Mouse (Mus musculus): Measurements from ENCODE around the gene Gdf15.

The Gdf15 gene

DNA sequence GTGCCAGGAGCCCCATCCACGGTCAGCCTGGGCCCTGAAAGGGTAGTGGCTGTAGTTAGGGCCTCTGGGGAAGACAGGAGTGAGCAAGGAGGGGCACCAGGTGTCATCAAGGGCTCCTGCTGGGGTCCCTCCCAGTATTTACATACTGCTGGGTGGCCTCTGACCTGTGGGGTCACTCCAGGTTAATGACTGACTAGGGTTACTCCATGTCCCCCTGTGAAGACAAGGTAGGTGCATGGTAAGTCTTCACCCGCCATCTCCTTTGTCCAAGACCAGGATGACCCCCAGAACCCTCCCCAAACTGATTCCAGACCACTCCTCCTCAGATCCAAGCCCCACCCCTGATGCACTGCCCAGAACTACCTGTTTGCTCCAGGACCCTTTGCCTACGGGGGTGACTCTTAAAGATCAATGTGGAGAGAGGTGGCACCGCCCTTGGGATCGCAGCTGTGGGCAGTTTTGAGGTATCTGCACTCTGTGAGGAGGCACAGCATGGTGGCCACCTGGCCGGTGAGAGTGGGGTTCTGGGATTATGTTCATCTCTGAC, at the start of gene Gdf15:
TSS of gene Gdf15 (minus strand) at position 111 of the 547 bp plus-strand sequence.
- 93% methylated on average over 6 of the region's 6 CpGs for WGBS

DNA sequence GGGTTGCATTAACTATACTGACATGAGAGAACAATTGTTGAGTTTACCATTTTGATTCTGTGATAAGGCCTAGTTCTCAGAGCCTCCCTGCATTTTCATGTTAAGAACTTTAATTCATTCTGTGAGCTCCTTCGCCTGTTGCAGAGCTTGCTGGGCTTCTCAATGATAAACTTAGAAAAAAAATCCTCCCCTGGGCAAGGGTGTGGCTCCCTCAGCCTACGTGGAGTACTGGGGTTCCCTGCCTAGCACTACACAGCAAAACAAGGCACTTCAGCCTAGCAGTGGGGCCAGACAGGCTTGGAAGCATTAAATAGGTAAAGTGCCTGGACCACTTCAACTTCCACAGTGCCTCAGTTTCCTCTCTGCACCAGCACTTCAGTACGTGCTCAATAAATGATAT, 49.2 kb upstream of the Gdf15 start:
- 77% methylated on average over 3 of the region's 3 CpGs for WGBS

DNA sequence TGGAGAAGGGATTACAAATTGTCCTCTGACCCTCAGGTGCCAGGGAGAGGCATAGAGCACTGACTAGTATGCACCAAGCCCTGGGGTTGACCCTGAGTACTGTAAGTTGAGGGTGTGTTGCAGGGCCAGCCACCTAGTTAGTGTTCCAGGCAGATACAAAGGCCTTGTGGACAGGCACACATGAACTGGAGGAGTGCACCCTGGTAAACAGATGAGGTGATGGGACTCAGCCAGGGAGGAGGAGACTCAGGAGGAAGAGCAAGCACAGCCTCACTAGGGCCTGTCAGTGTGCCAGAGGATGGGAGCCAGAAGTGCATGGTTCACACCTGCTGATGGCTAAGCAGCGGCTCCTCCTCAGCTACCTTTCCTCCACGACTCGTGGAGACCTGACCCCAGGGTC, 47.8 kb upstream of the Gdf15 start:
- WGBS, result 70% methylated on average over 3 of the region's 3 CpGs

DNA sequence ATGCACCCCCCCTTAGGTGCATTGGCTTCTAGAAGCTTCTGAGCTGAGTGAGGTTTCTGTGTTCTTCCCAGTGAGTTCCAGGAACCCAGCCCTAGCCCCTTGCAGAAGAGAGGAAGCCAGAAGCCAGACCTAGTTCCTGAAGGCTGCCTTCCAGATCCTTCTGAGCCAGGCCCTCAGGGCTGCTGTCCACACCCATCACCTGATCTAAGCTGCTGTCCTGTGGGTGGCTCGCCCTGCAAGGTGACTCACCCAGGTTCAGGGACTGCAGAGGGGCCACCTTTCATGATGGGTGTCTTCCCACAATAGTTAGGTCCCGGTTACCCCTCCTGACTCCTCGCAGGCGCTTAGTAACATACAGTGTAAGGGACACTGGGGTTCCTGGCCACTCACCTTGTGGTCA, 47.1 kb upstream of the Gdf15 start:
- WGBS, result 93% methylated on average over 4 of the region's 4 CpGs

DNA sequence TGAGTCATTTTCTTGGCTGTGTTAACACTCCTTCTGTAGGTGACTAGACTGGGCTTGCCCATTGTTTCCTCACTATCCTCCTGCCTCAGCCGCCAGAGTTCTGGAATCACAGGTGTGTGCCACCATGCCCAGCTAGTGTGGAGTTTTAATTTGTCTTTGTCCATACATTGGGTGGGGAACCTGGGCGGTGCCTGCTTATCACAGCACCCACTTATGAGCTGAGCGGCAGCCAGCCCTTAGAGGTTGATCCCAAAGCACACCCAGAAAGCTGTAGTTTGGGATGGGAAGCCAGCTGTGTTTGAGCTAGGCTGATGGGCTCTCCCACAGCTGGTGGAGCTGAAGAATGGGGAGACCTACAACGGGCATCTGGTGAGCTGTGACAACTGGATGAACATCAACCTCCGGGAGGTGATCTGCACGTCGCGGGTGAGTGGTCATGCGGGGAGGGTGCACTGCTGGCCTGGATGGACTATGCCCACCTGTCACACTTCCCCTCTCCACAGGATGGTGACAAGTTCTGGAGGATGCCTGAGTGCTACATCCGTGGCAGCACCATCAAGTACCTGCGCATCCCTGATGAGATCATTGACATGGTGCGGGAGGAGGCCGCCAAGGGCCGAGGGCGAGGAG, 45.3 kb upstream of the Gdf15 start:
- 94% methylated on average over 15 of the region's 15 CpGs for WGBS

DNA sequence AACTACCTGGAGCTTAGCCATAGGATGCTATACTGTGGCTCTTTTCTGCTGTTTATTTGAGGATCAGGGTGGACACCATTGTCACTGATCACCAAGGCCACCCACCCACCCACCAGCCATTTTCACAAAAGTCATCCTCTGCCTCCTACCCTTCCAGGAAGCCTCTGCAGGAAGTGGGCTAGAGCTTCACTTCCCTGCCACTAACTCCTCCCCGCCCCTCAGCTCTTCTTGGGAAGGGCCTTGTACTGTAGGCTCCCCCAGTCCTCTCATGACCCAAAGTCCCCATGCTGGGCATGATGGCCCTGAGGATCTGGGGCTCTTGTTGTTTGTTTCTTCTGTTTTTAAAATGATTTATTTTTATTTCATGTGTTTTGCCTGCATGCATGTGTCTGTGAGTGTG, 43.1 kb upstream of the Gdf15 start:
- 83% methylated on average over 1 of the region's 1 CpGs for WGBS

DNA sequence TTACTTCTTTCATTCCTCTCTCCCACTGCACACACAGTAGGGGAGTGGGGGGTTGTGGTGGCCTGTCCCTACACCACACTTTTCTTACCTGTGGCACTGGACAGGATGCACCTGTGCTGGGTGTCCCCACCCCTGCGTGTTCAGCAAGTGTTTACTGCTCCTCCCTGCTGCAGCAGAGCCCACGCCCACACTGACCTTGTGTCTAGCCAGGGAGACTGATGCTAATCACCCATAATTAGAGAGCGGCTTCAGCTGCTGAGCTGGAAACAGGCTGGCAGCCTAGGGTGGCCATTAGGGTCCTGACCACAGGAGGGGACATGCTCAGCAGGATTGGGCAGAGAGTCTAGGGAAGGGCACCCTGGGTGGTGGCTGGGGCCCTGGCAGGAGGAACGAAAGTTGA, 42.5 kb upstream of the Gdf15 start:
- WGBS, result 83% methylated on average over 4 of the region's 4 CpGs

DNA sequence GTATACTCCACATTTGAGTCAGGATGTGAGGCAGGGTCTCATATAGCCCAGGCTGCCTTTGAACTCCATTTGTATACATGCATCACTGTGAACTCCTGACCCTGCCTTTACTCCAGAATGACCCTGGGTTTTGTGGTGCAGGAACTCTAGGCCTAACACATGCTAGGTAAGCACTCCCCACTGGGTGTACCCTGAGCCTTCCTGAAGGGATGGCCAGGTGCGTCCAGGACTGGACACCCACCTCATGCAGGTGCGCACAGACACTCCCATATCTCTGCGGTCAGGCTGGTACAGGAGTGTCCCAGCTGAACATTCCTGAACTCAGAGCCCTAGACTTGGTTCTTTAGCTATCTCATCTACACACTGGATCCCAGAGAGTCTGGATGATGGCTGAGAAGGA, 41.9 kb upstream of the Gdf15 start:
- WGBS, result 91% methylated on average over 3 of the region's 3 CpGs

DNA sequence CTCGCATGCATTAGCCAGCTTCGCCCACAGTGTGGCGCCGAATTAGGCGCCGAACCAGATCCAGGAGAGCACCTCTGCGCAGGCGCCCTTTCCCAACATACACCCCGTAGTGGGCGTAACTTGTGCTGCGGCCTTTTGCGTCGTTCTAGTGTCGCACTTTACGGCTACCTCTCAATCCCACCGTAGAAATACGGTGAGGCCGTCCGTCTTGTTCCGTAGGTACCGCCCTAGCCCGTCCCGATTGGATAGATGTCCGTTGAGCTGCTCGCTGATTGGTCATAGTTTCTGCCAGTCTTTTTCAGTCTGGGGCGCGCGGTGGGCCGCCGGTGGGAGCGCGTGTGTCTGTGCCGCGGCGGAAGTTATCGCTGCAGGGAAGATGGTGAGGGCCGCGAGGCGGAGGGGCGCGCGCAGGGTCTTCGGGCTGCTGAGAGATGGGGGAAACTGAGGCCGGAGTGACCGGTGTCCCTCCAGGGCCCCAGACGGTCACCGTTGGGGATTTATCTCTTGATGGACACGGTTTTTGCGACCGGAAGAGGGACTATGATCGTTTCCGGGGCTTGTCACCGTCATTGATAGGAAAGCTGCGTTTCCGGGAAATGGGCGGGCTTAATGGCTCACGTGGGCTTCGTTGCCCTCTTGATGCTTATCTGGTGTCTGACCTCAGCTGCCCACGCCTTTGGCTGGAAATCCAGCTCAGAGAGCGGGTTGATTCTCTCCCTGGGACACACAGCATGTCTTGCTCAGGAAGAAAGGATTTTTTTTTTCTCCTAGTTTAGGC, 41.0 kb upstream of the Gdf15 start, which contains the start of gene Lsm4:
TSS of gene Lsm4 (plus strand) at position 170 of the 778 bp plus-strand sequence.
- under 1% methylated on average over 60 of the region's 60 CpGs for WGBS

DNA sequence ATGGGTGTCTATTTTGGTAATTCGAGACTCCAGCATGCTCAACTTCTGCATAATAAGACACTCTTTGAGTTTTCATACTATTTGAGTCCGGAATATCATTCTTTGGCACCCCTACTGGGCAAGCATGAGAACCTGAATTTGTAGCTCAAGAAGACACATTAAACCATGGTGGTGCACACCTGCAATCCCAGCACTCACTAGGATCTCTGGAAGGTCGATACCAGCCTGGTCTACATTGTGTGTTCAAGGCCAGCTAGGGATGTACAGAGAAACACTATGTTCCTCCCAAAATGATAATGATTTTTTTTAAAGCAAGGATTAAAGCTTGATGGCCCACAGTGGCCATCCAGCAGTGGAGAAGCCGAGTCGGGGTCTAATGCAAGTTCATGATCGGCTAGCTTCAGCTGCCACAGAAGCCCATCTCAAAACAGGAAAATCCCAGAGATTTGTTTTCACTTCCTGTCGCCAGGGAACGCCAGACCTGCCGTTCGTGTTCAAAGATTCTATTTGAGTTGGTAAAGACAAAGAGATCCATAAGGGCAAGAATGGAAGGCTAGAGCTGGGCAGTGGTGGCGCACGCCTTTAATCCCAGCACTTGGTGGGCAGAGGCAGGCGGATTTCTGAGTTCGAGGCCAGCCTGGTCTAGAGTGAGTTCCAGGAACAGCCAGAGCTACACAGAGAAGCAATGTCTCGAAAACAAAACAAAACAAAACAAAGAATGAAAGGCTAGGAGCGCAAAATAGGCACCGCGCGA, 40.2 kb upstream of the Gdf15 start:
- WGBS, result 27% methylated on average over 19 of the region's 19 CpGs

DNA sequence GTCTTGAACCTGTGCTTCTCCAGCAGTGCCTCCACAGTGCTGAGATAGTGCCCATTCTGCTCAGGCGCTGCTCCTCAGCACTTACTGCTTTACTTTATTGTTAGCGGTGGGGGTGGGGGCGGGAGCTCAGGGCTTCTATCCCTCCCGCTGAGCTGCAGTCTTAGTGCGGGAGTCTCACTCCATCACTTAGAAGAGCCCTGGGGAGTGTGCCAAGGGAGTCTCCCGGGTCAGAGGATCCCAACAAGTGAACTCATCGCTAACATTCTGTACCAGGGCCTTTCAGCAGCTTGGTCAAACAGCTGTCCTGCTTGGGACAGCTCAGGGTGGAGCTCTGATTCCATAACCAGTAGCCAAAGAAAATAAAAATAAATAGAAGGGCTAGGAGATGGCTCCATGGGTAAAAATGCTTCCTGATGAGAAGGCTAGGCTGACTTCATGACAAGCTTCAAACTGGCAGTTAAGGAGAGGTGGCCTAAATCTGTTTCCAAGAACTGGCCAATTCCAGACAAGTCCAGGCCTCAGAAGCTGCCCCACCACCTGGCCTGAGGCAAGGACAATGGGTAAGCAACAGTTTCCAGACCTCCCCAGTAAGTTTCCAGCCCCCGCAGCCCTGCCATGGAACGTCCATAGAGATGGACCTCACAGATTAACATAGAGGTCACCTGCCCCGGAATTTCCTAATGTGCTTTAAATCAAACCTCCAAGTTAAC, 39.5 kb upstream of the Gdf15 start:
- 71% methylated on average over 10 of the region's 10 CpGs for WGBS

DNA sequence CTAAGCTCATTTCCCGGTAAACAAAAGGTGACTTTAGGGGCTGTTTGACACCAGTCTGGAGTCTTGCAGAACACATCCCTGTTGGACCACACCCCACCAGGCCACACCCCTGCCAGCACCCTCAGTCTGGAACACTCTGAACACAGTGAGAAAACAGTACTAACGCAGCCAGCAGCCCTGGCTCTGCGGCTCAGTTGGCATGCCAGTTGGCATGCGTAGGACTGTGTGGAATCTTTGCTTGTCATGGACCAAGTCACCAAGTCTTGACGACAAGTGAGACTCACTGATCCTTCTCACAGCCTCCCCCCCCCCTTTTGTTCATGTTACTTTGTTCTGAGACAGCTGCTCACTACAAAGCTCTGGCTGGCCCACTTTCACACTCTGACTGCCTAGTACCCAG, 34.8 kb upstream of the Gdf15 start:
- WGBS, result 33% methylated on average over 5 of the region's 5 CpGs

DNA sequence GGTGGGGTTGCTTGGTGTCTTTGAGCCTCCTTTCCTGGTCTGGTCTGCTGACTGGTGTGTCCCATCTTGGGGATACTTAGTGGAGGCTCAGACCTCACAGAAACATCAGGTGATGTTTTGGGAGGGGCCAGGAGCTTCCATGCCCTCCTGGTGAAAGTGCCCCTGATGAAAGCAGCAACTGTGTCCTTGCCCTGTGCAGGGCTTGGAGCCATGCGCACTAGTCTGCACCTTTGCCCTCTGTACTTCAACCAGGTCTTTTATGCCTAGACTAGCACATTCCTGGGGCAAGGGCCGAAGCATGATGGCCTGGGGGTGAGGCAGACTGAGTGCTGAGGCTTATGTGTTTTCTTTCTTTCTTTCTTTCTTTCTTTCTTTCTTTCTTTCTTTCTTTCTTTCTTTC, 33.3 kb upstream of the Gdf15 start:
- WGBS, result 100% methylated on average over 2 of the region's 2 CpGs

DNA sequence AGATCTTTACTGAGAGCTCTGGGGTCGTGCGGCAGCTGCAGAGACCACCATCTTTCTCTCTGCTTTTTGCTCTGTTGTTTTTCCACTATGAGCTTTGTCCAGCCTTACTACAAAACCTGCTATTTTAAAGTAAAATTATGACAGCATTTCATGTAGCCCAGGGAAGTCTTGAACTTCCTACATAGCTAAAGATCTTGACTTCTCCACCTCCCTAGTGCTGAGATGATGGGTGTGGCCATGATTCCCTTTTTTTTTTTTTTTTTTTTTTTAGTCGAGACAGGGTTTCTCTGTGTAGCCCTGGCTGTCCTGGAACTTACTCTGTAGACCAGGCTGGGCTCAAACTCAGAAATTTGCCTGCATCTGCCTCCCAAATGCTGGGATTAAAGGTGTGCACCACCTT, 32.4 kb upstream of the Gdf15 start:
- 84% methylated on average over 3 of the region's 3 CpGs for WGBS

DNA sequence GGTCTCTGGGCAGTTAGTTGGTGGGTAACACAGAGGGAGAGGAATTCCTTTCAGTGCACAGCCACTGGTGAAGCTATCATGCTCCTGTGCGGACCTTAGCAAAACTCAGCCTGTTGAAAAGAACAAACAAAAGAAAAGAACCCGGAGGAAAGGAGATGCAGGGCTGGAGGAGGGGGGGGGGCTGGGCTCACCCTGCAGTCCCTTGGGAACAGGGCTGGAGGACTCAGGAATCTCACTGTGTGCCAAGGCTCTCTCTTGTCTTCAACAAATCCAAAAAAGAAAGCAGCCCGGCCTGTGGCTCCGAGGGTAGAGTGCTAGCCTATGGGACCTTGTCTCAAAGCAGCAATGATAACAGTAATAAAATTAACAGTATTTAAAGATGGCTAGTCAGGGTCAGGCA, 31.4 kb upstream of the Gdf15 start:
- 65% methylated on average over 4 of the region's 4 CpGs for whole genome bisulfite sequencing

DNA sequence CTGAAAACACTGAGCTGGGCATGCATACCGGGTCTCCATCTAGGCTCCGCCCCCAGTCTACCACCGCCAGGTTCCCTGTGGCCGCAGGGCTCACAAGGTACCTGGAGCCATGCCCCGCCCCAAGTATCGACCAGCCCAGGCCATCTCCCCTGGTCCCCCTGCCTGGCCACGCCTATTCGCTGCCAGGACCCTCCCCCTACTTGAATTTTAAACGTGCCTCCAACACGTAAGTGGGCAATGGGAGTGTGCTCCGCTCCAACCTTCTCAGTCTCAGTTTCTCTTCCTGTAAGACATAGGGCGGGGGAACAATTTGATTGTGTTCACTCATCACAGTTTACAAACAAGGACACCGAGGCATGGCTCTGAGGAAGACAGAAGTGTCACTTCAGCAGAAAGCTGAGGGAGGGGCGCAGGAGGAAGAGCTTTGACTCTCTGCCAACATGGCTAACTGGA, 28.0 kb upstream of the Gdf15 start, which contains the start of gene Pgpep1:
TSS of gene Pgpep1 (minus strand) at position 116 of the 453 bp plus-strand sequence.
- 7% methylated on average over 14 of the region's 14 CpGs for whole genome bisulfite sequencing

DNA sequence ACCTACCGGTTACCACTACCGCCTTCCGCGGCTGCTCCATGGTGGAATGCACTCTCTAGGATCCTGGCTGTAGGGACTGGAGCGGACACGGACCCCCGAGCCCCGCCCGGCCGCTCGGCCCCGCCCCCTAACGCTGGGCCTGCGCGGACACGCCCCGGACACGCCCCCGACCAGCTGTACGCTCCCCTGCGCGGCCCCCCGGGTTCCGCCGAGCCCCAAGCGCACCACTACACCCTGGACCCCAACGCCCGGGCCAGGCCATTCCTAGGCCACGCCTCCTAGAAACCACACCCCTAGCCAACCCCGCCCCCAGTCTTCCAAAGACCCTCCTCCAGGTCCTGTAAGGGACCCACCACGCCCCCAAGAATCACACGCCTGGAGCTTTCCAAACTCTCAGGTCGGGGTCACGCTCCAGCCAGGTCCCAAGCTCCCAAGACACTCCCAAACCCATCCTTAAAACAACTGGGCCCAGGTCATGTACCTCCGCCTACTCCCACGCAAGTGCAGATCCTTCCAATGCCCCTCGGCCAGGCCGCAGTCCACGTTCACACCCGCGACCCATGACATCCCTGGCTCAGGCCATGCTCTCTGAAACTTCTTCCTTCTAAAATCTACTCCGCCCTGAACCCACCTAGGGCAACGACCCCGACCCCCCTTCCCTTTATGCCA, 27.5 kb upstream of the Gdf15 start:
- 2% methylated on average over 44 of the region's 44 CpGs for WGBS

DNA sequence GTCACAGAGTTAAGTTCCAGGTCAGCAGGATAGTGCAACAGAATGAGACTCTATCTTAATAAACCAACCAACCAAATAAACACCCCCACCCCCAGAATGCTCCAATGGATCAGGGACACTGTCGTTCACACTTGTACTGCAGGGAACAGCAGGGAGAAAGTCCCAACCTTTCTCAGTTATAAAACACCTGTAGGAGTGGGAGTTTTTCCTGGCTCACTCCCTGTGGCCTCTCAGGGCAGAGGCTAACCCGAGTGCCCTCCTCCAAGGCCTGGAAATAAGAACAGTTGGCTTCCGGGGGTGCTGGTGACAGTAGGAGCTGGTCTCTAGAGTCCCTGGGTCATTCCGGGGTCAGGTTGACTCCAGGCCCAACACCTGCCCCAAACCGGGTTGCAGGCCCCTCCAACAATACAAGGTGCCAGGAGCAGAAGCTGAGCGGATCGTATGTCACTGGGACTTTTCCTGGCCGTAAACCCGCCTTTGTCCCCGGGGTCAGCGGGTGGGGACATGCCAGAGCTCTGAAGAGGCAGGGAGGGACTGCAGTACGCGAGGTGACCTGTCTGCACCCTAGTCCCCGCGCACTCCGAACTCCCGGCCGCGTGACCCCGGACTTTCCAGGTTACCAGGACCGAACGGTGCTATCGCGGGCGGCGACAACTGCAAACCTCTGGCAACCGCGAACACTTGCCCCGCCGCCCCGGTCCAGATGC, 26.8 kb upstream of the Gdf15 start:
- WGBS, result 2% methylated on average over 31 of the region's 31 CpGs

DNA sequence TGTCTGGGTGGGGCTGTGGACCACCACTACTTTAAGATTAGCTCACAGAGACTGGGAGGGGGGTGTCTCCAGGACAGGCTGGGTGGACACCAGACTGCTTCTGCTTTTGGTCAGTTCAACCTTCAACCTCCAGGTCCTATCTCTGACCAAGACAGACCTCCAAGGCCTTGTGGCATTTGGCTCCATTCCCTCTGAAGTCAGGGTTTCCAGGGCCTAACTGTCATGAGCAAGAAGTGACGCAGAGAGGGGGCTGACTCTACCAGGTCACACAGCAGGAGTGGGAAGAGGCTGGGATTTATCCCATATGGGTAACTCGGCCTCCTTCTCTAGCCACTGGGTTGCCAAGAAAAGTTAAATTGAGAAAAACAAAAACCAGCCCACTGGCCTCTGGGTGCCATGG, 25.5 kb upstream of the Gdf15 start:
- WGBS, result 72% methylated on average over 2 of the region's 2 CpGs

DNA sequence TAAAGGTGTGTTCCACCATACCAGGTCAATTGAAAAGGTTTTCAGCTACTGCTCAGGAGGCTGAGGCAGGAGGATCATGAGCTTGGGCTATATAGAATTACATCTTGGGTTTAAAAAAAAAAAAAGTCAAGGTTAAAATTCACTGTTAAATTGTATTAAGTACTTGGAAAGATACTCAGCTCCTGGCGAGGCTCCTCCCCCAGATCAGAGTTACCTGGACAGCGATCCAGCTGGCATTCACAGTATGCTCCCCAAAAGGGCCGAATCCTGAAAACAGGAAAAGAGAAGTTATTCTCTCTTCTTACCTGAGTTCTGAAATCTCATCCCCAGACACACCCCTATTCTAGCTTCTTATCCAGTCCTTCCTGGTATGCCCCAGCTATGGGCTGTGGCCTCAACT, 25.0 kb upstream of the Gdf15 start:
- 97% methylated on average over 3 of the region's 3 CpGs for WGBS

Measured in cerebral cortex, adult 2 months (tissue).